Mouse (Mus musculus) ES-E14 (cell line): ENCODE data around the gene Grip1.

Source experiments
- HCFC1 ChIP-seq: IDR thresholded peaks from 2 replicates; pipeline ENCODE4 v1.6.1; 2012; ENCODE audit warnings: low read length, inconsistent platforms, borderline replicate concordance; ENCODE audit not compliant: insufficient read depth
- MAFK ChIP-seq: IDR thresholded peaks from 2 replicates; pipeline ENCODE4 v1.6.1; 2014; ENCODE audit warnings: mild to moderate bottlenecking, low read depth, low read length, inconsistent platforms; ENCODE audit not compliant: insufficient read depth

- no peak for TF ChIP-seq MAFK
- no peak for TF ChIP-seq HCFC1
Observed at GRCm38 (mm10) chr10:119932794-119933193, 479.2 kb downstream of the Grip1 start.
